Mouse (Mus musculus) activated CD4-positive, CD25-positive, alpha-beta regulatory T cell (primary cell): ENCODE results near the gene Wdtc1. TPM values are rescaled to one million over a fixed set of nuclear protein-coding genes. Genes with fewer than 3 reads are reported as not detected.

ENCODE experiments used
- polyA plus RNA-seq, 2 experiments: library from polyadenylated mRNA; unstranded; fragments of 100-300 nt; shearing (Covaris generic); gene quantifications; one replicate each; pipeline ENCODE4 v1.2.1; 2017

Gene Wdtc1
- 1 to 10 TPM; 4.4 to 5.4 TPM for polyA plus RNA-seq

GRCm38 (mm10) chr4:133353367-133354365, at the start of gene Wdtc1:
TSS of gene Wdtc1 (minus strand) at chr4:133353481.

GRCm38 (mm10) chr4:133369553-133370297, 16.4 kb upstream of the Wdtc1 start, which contains the start of gene Slc9a1:
TSS of gene Slc9a1 (plus strand) at chr4:133369706.

GRCm38 (mm10) chr4:133277104-133278026, 75.9 kb downstream of the Wdtc1 start, which contains the start of gene Tmem222:
TSS of gene Tmem222 (minus strand) at chr4:133277792.

GRCm38 (mm10) chr4:133262882-133263281, 90.4 kb downstream of the Wdtc1 start, which contains the start of gene Sytl1:
TSS of gene Sytl1 (minus strand) at chr4:133263113.

Other genes with a start within 250 kb of the Wdtc1 start
- gene Wasf2, start 223.0 kb downstream of the Wdtc1 start, polyA plus RNA-seq: 10 to 100 TPM; 82.4 to 93.8 TPM
- under 1 TPM in 1 of 2 experiments, not detected in 1; 0.69 TPM for gene Cd164l2, start 141.3 kb downstream of the Wdtc1 start, polyA plus RNA-seq
- under 1 TPM in 1 of 2 experiments, not detected in 1; 0.14 TPM for gene Gpr3, start 140.9 kb downstream of the Wdtc1 start, polyA plus RNA-seq
- under 1 TPM; 0.27 to 0.30 TPM for gene Map3k6, start 112.7 kb downstream of the Wdtc1 start, polyA plus RNA-seq
- gene Sytl1, start 90.4 kb downstream of the Wdtc1 start, polyA plus RNA-seq: 10 to 100 TPM; 13.1 to 77.2 TPM
- gene Tmem222, start 75.7 kb downstream of the Wdtc1 start, polyA plus RNA-seq: 10 to 100 TPM; 56.9 to 74.8 TPM
- gene Slc9a1, start 16.2 kb upstream of the Wdtc1 start, polyA plus RNA-seq: 10 to 100 TPM; 17.9 to 19.7 TPM
- not detected for gene Tent5b, start 126.7 kb upstream of the Wdtc1 start, polyA plus RNA-seq
- 10 to 100 TPM in 1 of 2 experiments, not detected in 1; 13.8 TPM for gene Trnp1, start 145.1 kb upstream of the Wdtc1 start, polyA plus RNA-seq
- gene Kdf1, start 165.5 kb upstream of the Wdtc1 start, polyA plus RNA-seq: 1 to 10 TPM in 1 of 2 experiments, under 1 TPM in 1; 0.65 to 1.5 TPM
- gene Nudc, start 192.5 kb upstream of the Wdtc1 start, polyA plus RNA-seq: 100 to 1,000 TPM; 134 to 152 TPM
- gene Nr0b2, start 199.9 kb upstream of the Wdtc1 start, polyA plus RNA-seq: not detected
- gene Gpatch3, start 221.3 kb upstream of the Wdtc1 start, polyA plus RNA-seq: 10 to 100 TPM; 13.4 to 13.7 TPM
- 10 to 100 TPM; 24.1 to 26.2 TPM for gene Gpn2, start 230.9 kb upstream of the Wdtc1 start, polyA plus RNA-seq
- 10 to 100 TPM; 19.5 to 20.1 TPM for gene Sfn, start 248.7 kb upstream of the Wdtc1 start, polyA plus RNA-seq